In the genomic region with DNA sequence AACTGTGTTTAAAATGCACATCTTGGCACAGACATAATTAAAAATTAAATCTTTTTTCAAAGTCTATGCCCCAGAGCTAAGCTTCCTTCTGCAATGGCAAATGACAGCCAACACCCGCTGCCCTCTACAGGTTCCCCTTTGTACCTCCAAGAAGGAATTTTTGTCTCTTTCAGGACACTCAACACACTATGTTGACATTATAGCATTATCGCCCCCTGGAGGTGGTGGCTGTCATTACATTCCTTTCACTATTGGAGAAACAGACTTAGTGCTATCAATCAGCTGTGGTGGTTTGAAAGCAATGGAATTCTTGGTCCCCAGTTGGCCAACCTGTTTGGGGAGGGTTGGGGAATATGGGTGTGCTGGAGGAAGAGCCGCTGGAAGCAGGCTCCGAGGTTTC, we compare ENCODE assay signal across 9 mouse cellular contexts. TPM values are rescaled to one million over a fixed set of nuclear protein-coding genes. Genes with fewer than 3 reads are reported as not detected.
DNase-seq lines count a peak whose midpoint lies in the region; ATAC-seq and TF ChIP-seq lines count a peak whose summit lies in the region.
"Had no signal": no experiment of that assay in that cellular context is flagged by ENCODE, and none has a peak within 500 bp of the region (broad histone marks: within the 10 kb centered on the region; RNA-seq: fewer than 3 reads in every experiment).

No protein-coding gene starts in this region.

- peaks cover 9% of the 10 kb centered on the region for H3K4me1 ChIP-seq in heart, embryonic 11.5 days (ENCODE audit: control insufficient read depth, insufficient read depth, low read length)
- no peaks in the 10 kb centered on the region for H3K4me1 ChIP-seq in testis, adult 2 months (ENCODE audit: control insufficient read depth, insufficient read depth, low read length)
- no peaks in the 10 kb centered on the region for H3K4me1 ChIP-seq in stomach, postnatal 0 days (replicated peaks; ENCODE audit: control insufficient read depth, insufficient read depth)

- peak; percentile 43 to 53 for DNase-seq in heart, postnatal 14 days
- DNase-seq in testis, postnatal 14 days (ENCODE audit: low spot score): no peak
- DNase-seq in cerebellum, adult 9-11 months: peak; percentile 64
- DNase-seq in kidney, postnatal 36 days: peak; percentile 62 to 80
- no peak for DNase-seq in stomach, postnatal 0 days (ENCODE audit: low spot score)
- no peak for DNase-seq in yolk sac, embryonic 10.5 days (ENCODE audit: low spot score)

- intact Hi-C loops in heart, postnatal 14 days (cut with DNase I): no loop called here

- no peak overlapping the region for H3K27ac ChIP-seq in heart, embryonic 11.5 days (ENCODE audit: low read depth, low read length)
- no peak overlapping the region for H3K27ac ChIP-seq in testis, adult 2 months (ENCODE audit: control insufficient read depth, insufficient read depth, low read depth, low read length)
- H3K27ac ChIP-seq in stomach, postnatal 0 days (replicated peaks): no peak overlapping the region

- TF ChIP-seq EP300 in stomach, postnatal 0 days (optimal IDR thresholded peaks at IDR 0.05): no peak

- no peaks in the 10 kb centered on the region for H3K9me3 ChIP-seq in heart, embryonic 11.5 days (replicated peaks; ENCODE audit: control insufficient read depth, low read length)
- H3K9me3 ChIP-seq in stomach, postnatal 0 days (ENCODE audit: control insufficient read depth, low read length): no peaks in the 10 kb centered on the region

- H3K36me3 ChIP-seq in heart, embryonic 11.5 days (ENCODE audit: control insufficient read depth, insufficient read depth, low read length): no peaks in the 10 kb centered on the region
- H3K36me3 ChIP-seq in testis, adult 2 months (ENCODE audit: control insufficient read depth, insufficient read depth, low read length): no peaks in the 10 kb centered on the region
- no peaks in the 10 kb centered on the region for H3K36me3 ChIP-seq in stomach, postnatal 0 days (ENCODE audit: control insufficient read depth, insufficient read depth, low read length)

- no peak overlapping the region for H3K9ac ChIP-seq in heart, embryonic 11.5 days (ENCODE audit: low read depth, low read length)
- no peak overlapping the region for H3K9ac ChIP-seq in stomach, postnatal 0 days (ENCODE audit: low read length)

- 22% methylated on average over 4 of the region's 4 CpGs for WGBS in heart, embryonic 11.5 days (ENCODE audit: insufficient replicate concordance)
- 27% methylated on average over 4 of the region's 4 CpGs for WGBS in stomach, postnatal 0 days

- no peaks in the 10 kb centered on the region; the same call in 1 of the 2 replicates for H3K27me3 ChIP-seq in heart, embryonic 11.5 days (ENCODE audit: control insufficient read depth, insufficient read depth, low read length)
- H3K27me3 ChIP-seq in testis, adult 2 months (ENCODE audit: control insufficient read depth, insufficient read depth, low read length): no peaks in the 10 kb centered on the region
- no peaks in the 10 kb centered on the region for H3K27me3 ChIP-seq in stomach, postnatal 0 days (ENCODE audit: control insufficient read depth, insufficient read depth, low read length)

- TF ChIP-seq POLR2A in testis, adult 2 months (IDR thresholded peaks at IDR 0.05; ENCODE audit: control insufficient read depth, low read depth, low read length): no peak

- ATAC-seq in heart, embryonic 11.5 days (replicated peaks; ENCODE audit: insufficient number of reproducible peaks, low FRiP score, low TSS enrichment): no peak
- no peak for ATAC-seq in stomach, postnatal 0 days (ENCODE audit: low FRiP score, low TSS enrichment)

- no peak overlapping the region for H3K4me2 ChIP-seq in heart, embryonic 11.5 days
- H3K4me2 ChIP-seq in stomach, postnatal 0 days (replicated peaks; ENCODE audit: low read depth): no peak overlapping the region

- H3K4me3 ChIP-seq in heart, embryonic 11.5 days (ENCODE audit: low read depth, low read length): no peak overlapping the region
- no peak overlapping the region for H3K4me3 ChIP-seq in testis, adult 2 months (ENCODE audit: control insufficient read depth, low read depth, low read length)
- H3K4me3 ChIP-seq in stomach, postnatal 0 days (ENCODE audit: low read depth, low read length): no peak overlapping the region

- TF ChIP-seq CTCF in testis, adult 2 months (IDR thresholded peaks at IDR 0.05; ENCODE audit: control insufficient read depth, insufficient read depth, insufficient replicate concordance, low read depth, low read length): peak; percentile 29; the same call in 1 of the 2 replicates
- peak; percentile 76 for TF ChIP-seq CTCF in stomach, postnatal 0 days (IDR thresholded peaks at IDR 0.05; ENCODE audit: low read depth)

RNA-seq across cellular contexts. Expression of a gene that starts 13.9 kb away (rescaled TPM):
- 100 to 1,000 TPM; 367 to 392 TPM for total RNA-seq in heart, postnatal 14 days (2021)
- polyA plus RNA-seq in heart, embryonic 11.5 days (2014; fragmentation: Nextera tagmentation; extraction: Ambion mirVana): 22.9 and 30.9 TPM in 2 replicates
- polyA plus RNA-seq in testis, adult 2 months (2012; rRNA removed): 134 and 160 TPM in 2 replicates
- 62.1 and 77.1 TPM in 2 replicates for polyA plus RNA-seq in stomach, postnatal 0 days (2015; fragmentation: Nextera tagmentation; extraction: Ambion mirVana)

RNA-seq across cellular contexts. Expression of a gene that starts 27.8 kb away (rescaled TPM):
- 1 to 10 TPM; 2.1 to 2.2 TPM for total RNA-seq in heart, postnatal 14 days (2021)
- polyA plus RNA-seq in heart, embryonic 11.5 days (2014; fragmentation: Nextera tagmentation; extraction: Ambion mirVana): 6.9 and 7.6 TPM in 2 replicates
- polyA plus RNA-seq in testis, adult 2 months (2012; rRNA removed): 0.13 and 0.61 TPM in 2 replicates
- 12.5 and 15.2 TPM in 2 replicates for polyA plus RNA-seq in stomach, postnatal 0 days (2015; fragmentation: Nextera tagmentation; extraction: Ambion mirVana)
- total RNA-seq: hematopoietic stem cell, adult 5-6 weeks had no signal

RNA-seq across cellular contexts. Expression of a gene that starts 35.4 kb away (rescaled TPM):
- 10 to 100 TPM; 65.7 to 69.2 TPM for total RNA-seq in heart, postnatal 14 days (2021)
- 269 and 310 TPM in 2 replicates for polyA plus RNA-seq in heart, embryonic 11.5 days (2014; fragmentation: Nextera tagmentation; extraction: Ambion mirVana)
- 156 and 177 TPM in 2 replicates for polyA plus RNA-seq in testis, adult 2 months (2012; rRNA removed)
- 253 and 258 TPM in 2 replicates for polyA plus RNA-seq in stomach, postnatal 0 days (2015; fragmentation: Nextera tagmentation; extraction: Ambion mirVana)

RNA-seq across cellular contexts. Expression of a gene that starts 56.4 kb away (rescaled TPM):
- total RNA-seq in heart, postnatal 14 days (2021): not detected
- 0.07 TPM in 1 of 2 replicates, not detected in the other for polyA plus RNA-seq in heart, embryonic 11.5 days (2014; fragmentation: Nextera tagmentation; extraction: Ambion mirVana)
- polyA plus RNA-seq in testis, adult 2 months (2012; rRNA removed): not detected in 2 replicates
- 0.07 TPM in 1 of 2 replicates, not detected in the other for polyA plus RNA-seq in stomach, postnatal 0 days (2015; fragmentation: Nextera tagmentation; extraction: Ambion mirVana)

Comparison
In these comparisons a context has a peak if more than half of its experiments do, and no peak if none do; other contexts are left out.
1. DNase-seq: peak in heart, postnatal 14 days (2 of 2), cerebellum, adult 9-11 months (single experiment) and kidney, postnatal 36 days (2 of 2); none in testis, postnatal 14 days (single experiment), stomach, postnatal 0 days (single experiment) and yolk sac, embryonic 10.5 days (single experiment).